Mouse (Mus musculus): ENCODE results near the gene Kirrel.

The Kirrel gene

GRCm38 (mm10) chr3:87174096-87174768 lies at the start of gene Kirrel:
TSS of gene Kirrel (minus strand) at chr3:87174747.
- peak; percentile 93 for DNase-seq (ENCODE audit: extremely low spot score)

- DNase-seq (ENCODE audit: extremely low spot score) = no peak
These were observed 49.1 kb upstream of the Kirrel start for GRCm38 (mm10) chr3:87223636-87224035.

GRCm38 (mm10) chr3:87222346-87222745 lies 47.8 kb upstream of the Kirrel start:
- DNase-seq (ENCODE audit: extremely low spot score) = no peak

- no peak for DNase-seq (ENCODE audit: extremely low spot score)
These were observed 40.6 kb upstream of the Kirrel start for GRCm38 (mm10) chr3:87215176-87215575.

GRCm38 (mm10) chr3:87214221-87214864 lies 39.8 kb upstream of the Kirrel start:
- no peak for DNase-seq (ENCODE audit: extremely low spot score)

- no peak for DNase-seq (ENCODE audit: extremely low spot score)
These were observed 32.0 kb upstream of the Kirrel start for GRCm38 (mm10) chr3:87206336-87207075.

GRCm38 (mm10) chr3:87196637-87197036 lies 22.1 kb upstream of the Kirrel start:
- no peak for DNase-seq (ENCODE audit: extremely low spot score)

- DNase-seq (ENCODE audit: extremely low spot score) = no peak
These were observed 20.5 kb upstream of the Kirrel start for GRCm38 (mm10) chr3:87195041-87195440.

GRCm38 (mm10) chr3:87194591-87194990 lies 20.0 kb upstream of the Kirrel start:
- DNase-seq (ENCODE audit: extremely low spot score) = no peak

GRCm38 (mm10) chr3:87193756-87194155 lies 19.2 kb upstream of the Kirrel start:
- no peak for DNase-seq (ENCODE audit: extremely low spot score)

GRCm38 (mm10) chr3:87193352-87193751 lies 18.8 kb upstream of the Kirrel start:
- DNase-seq (ENCODE audit: extremely low spot score) = no peak

GRCm38 (mm10) chr3:87176687-87177086 lies 2.1 kb upstream of the Kirrel start:
- no peak for DNase-seq (ENCODE audit: extremely low spot score)

GRCm38 (mm10) chr3:87175438-87175815 lies 880 bp upstream of the Kirrel start:
- no peak for DNase-seq (ENCODE audit: extremely low spot score)

- DNase-seq (ENCODE audit: extremely low spot score) = peak; percentile 52
These were observed 356 bp upstream of the Kirrel start for GRCm38 (mm10) chr3:87174769-87175437.

- no peak for DNase-seq (ENCODE audit: extremely low spot score)
These were observed 961 bp downstream of the Kirrel start for GRCm38 (mm10) chr3:87173486-87174085.

- no peak for DNase-seq (ENCODE audit: extremely low spot score)
These were observed 1.5 kb downstream of the Kirrel start for GRCm38 (mm10) chr3:87173103-87173444.

GRCm38 (mm10) chr3:87172351-87173102 lies 2.0 kb downstream of the Kirrel start:
- peak; percentile 77 for DNase-seq (ENCODE audit: extremely low spot score)

GRCm38 (mm10) chr3:87171201-87172100 lies 3.1 kb downstream of the Kirrel start:
- DNase-seq (ENCODE audit: extremely low spot score) = no peak

- DNase-seq (ENCODE audit: extremely low spot score) = no peak
These were observed 5.0 kb downstream of the Kirrel start for GRCm38 (mm10) chr3:87169402-87170015.

GRCm38 (mm10) chr3:87168756-87169155 lies 5.8 kb downstream of the Kirrel start:
- DNase-seq (ENCODE audit: extremely low spot score) = no peak
